In genomic region chr14:48225810-48226446, GRCm38 (mm10) we compare ENCODE assay signal across 15 mouse cellular contexts.
DNase-seq lines count a peak whose midpoint lies in the region; ATAC-seq and TF ChIP-seq lines count a peak whose summit lies in the region.
"Had no signal": no experiment of that assay in that cellular context is flagged by ENCODE, and none has a peak within 500 bp of the region (broad histone marks: within the 10 kb centered on the region; RNA-seq: fewer than 3 reads in every experiment).

No protein-coding gene starts in this region.

- H3K9ac ChIP-seq in heart, adult 2 months (ENCODE audit: low read depth, low read length), result no peak overlapping the region
- H3K9ac ChIP-seq: limb, embryonic 15.5 days had no signal

- H3K27ac ChIP-seq in heart, adult 2 months, result no peak overlapping the region
- H3K27ac ChIP-seq: limb, embryonic 15.5 days; macrophage had no signal

- H3K4me3 ChIP-seq in heart, adult 2 months, result no peak overlapping the region
- H3K4me3 ChIP-seq in lung, adult 2 months (replicated peaks; ENCODE audit: extremely low read depth, low read depth, low read length), result no peak overlapping the region
- H3K4me3 ChIP-seq: erythroblast, embryonic 14.5 days; limb, embryonic 15.5 days had no signal

- no peaks in the 10 kb centered on the region for H3K36me3 ChIP-seq in heart, adult 2 months (ENCODE audit: control insufficient read depth, insufficient read depth, low read length)
- H3K36me3 ChIP-seq: limb, embryonic 15.5 days had no signal

- TF ChIP-seq POLR2A in heart, adult 2 months (IDR thresholded peaks at IDR 0.05; ENCODE audit: insufficient read depth, low read depth, low read length), result no peak
- no peak for TF ChIP-seq POLR2A in lung, adult 2 months (IDR thresholded peaks at IDR 0.05; ENCODE audit: borderline replicate concordance, extremely low read depth, low read depth, low read length)

- peak; percentile 10 for ATAC-seq in activated CD4-positive, CD25-positive, alpha-beta regulatory T cell, adult 4 months

- H3K4me1 ChIP-seq in heart, adult 2 months (ENCODE audit: control insufficient read depth, insufficient read depth, low read length), result peaks cover 2% of the 10 kb centered on the region; the same call in 1 of the 2 replicates
- peaks cover 3% of the 10 kb centered on the region; the same call in 1 of the 2 replicates for H3K4me1 ChIP-seq in lung, adult 2 months (ENCODE audit: control insufficient read depth, insufficient read depth, low read length)

- no peak for TF ChIP-seq EP300 in heart, adult 2 months (IDR thresholded peaks at IDR 0.05; ENCODE audit: insufficient read depth, low read depth, low read length)

- H3K79me2 ChIP-seq in heart, adult 2 months (replicated peaks; ENCODE audit: control insufficient read depth, insufficient read depth, low read length), result no peaks in the 10 kb centered on the region; the same call in 1 of the 2 replicates

- peak; percentile 28 for TF ChIP-seq CTCF in heart, adult 2 months (IDR thresholded peaks at IDR 0.05)
- TF ChIP-seq CTCF in lung, adult 2 months (IDR thresholded peaks at IDR 0.05; ENCODE audit: insufficient read depth, low read length), result no peak

- H3K27me3 ChIP-seq in heart, adult 2 months (ENCODE audit: control insufficient read depth, insufficient read depth, low read length), result no peaks in the 10 kb centered on the region
- H3K27me3 ChIP-seq: limb, embryonic 15.5 days; Patski had no signal

- 56% methylated on average over 7 of the region's 7 CpGs for WGBS in heart, adult 2 months
- 45% methylated on average over 7 of the region's 7 CpGs for WGBS in lung, adult 2 months

- no peak for DNase-seq in heart, adult 2 months
- no peak for DNase-seq in heart, postnatal 4 days
- peak; percentile 26 for DNase-seq in lung, postnatal 10 days
- DNase-seq in lung, adult 2 months, result no peak
- DNase-seq in testis, postnatal 14 days (ENCODE audit: low spot score), result peak; percentile 43
- DNase-seq in right cerebral cortex, adult 2 months (ENCODE audit: low spot score in 2 of 2), result no peak
- no peak for DNase-seq in heart, adult 8-10 months (ENCODE audit: low spot score)
- DNase-seq: adrenal gland, postnatal 25 days; cerebellum, adult 11 months; heart, postnatal 10 days had no signal

- intact Hi-C loops in heart, adult 2 months (cut with DNase I), result no loop called here

Comparison
In these comparisons a context has a peak if more than half of its experiments do, and no peak if none do; other contexts are left out.
1. DNase-seq: peak in lung, postnatal 10 days (single experiment) and testis, postnatal 14 days (single experiment); none in heart, adult 2 months (0 of 2), heart, postnatal 4 days (single experiment), lung, adult 2 months (single experiment), right cerebral cortex, adult 2 months (0 of 2) and heart, adult 8-10 months (single experiment).